ENCODE assay signal across 10 mouse cellular contexts in the genomic region with DNA sequence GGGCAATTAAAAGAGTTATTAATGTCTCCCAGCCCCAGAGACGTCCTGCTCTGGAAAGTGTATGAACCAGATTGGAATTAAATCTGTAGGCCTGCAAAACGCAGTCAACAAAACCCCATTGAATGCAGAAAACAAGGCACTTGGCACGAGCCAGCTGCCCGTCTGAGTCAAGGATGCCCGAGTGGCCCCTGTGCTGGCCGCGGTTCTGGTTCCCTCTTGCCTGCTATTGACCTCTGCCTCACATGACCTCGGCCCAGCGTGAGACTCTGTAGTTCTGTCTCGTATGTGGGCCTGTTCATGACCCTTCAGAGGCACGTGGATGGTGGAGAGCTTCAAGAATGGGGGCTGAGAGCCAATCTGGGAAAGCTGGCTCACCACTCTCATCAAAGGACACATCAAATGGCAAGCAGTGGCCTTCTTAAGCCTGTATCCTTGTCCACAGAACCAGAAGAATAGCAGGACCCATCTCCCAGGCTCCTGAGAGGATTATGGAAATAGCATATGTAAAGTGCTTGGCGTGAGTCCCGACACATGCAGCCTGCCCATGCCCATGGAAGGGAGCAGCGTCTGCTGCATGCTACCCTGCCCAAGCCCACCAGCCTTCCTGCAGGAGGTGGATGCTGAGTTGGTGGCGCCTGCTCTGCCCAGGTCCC. TPM values are rescaled to one million over a fixed set of nuclear protein-coding genes. Genes with fewer than 3 reads are reported as not detected.
DNase-seq lines count a peak whose midpoint lies in the region; ATAC-seq and TF ChIP-seq lines count a peak whose summit lies in the region.
"Had no signal": no experiment of that assay in that cellular context is flagged by ENCODE, and none has a peak within 500 bp of the region (broad histone marks: within the 10 kb centered on the region; RNA-seq: fewer than 3 reads in every experiment).

No protein-coding gene starts in this region.

- H3K9me3 ChIP-seq in intestine, embryonic 16.5 days (ENCODE audit: control insufficient read depth, low read length), result no peaks in the 10 kb centered on the region
- no peaks in the 10 kb centered on the region for H3K9me3 ChIP-seq in intestine, postnatal 0 days (ENCODE audit: control insufficient read depth)
- no peaks in the 10 kb centered on the region for H3K9me3 ChIP-seq in liver, embryonic 13.5 days (replicated peaks)

- DNase-seq in spleen, adult 2 months (ENCODE audit: low read depth in 1 of 2, low spot score in 2 of 2), result no peak
- DNase-seq in spleen, adult 12 weeks (ENCODE audit: low spot score), result no peak
- DNase-seq in liver, embryonic 13.5 days, result no peak
- DNase-seq in ovary, adult 18-20 months (ENCODE audit: low spot score), result no peak
- DNase-seq in retina, postnatal 1 day, result no peak
- DNase-seq: gastrocnemius, postnatal 10 days; heart, postnatal 4 days had no signal

- H3K9ac ChIP-seq in intestine, embryonic 16.5 days (ENCODE audit: low read depth, low read length), result peak overlapping the region; percentile 21; the same call in 1 of the 2 replicates
- H3K9ac ChIP-seq in intestine, postnatal 0 days (ENCODE audit: low read depth, low read length), result no peak overlapping the region
- H3K9ac ChIP-seq in liver, embryonic 13.5 days, result peak overlapping the region; percentile 98

- 80% methylated on average over 15 of the region's 15 CpGs for WGBS in intestine, embryonic 16.5 days
- WGBS in intestine, postnatal 0 days, result 85% methylated on average over 15 of the region's 15 CpGs
- 88% methylated on average over 15 of the region's 15 CpGs for WGBS in spleen, adult 2 months
- WGBS in liver, embryonic 13.5 days (ENCODE audit: insufficient replicate concordance), result 90% methylated on average over 15 of the region's 15 CpGs

- H3K27me3 ChIP-seq in intestine, embryonic 16.5 days (replicated peaks; ENCODE audit: control insufficient read depth, insufficient read depth, low read length), result no peaks in the 10 kb centered on the region
- no peaks in the 10 kb centered on the region for H3K27me3 ChIP-seq in intestine, postnatal 0 days (replicated peaks; ENCODE audit: control insufficient read depth, insufficient read depth, low read length)
- no peaks in the 10 kb centered on the region for H3K27me3 ChIP-seq in spleen, adult 2 months (ENCODE audit: control insufficient read depth, insufficient read depth, low read length)
- H3K27me3 ChIP-seq in liver, embryonic 13.5 days, result no peaks in the 10 kb centered on the region

- H3K27ac ChIP-seq in intestine, embryonic 16.5 days (ENCODE audit: low read length), result peak overlapping the region; percentile 28; the same call in 1 of the 2 replicates
- H3K27ac ChIP-seq in intestine, postnatal 0 days (ENCODE audit: low read depth, low read length), result no peak overlapping the region
- peak overlapping the region; percentile 74 for H3K27ac ChIP-seq in spleen, adult 2 months (ENCODE audit: insufficient read depth, low read length)
- peak overlapping the region; percentile 100 for H3K27ac ChIP-seq in liver, embryonic 13.5 days

- no peak overlapping the region for H3K4me2 ChIP-seq in intestine, embryonic 16.5 days (ENCODE audit: low read depth, low read length)
- no peak overlapping the region for H3K4me2 ChIP-seq in intestine, postnatal 0 days (replicated peaks; ENCODE audit: low read depth)
- peak overlapping the region; percentile 88 for H3K4me2 ChIP-seq in liver, embryonic 13.5 days

- H3K4me3 ChIP-seq in intestine, embryonic 16.5 days (ENCODE audit: low read length), result no peak overlapping the region
- no peak overlapping the region for H3K4me3 ChIP-seq in intestine, postnatal 0 days (ENCODE audit: low read depth, low read length)
- H3K4me3 ChIP-seq in spleen, adult 2 months (ENCODE audit: extremely low read depth, insufficient read depth, insufficient read length), result no peak overlapping the region
- H3K4me3 ChIP-seq in liver, embryonic 13.5 days (replicated peaks), result peak overlapping the region; percentile 36

- no peak for TF ChIP-seq POLR2A in spleen, adult 2 months (IDR thresholded peaks at IDR 0.05; ENCODE audit: low read depth, low read length)

- peaks cover 60% of the 10 kb centered on the region for H3K4me1 ChIP-seq in intestine, embryonic 16.5 days (ENCODE audit: control insufficient read depth, insufficient read depth, low read length)
- peaks cover 23% of the 10 kb centered on the region; the same call in 1 of the 2 replicates for H3K4me1 ChIP-seq in intestine, postnatal 0 days (replicated peaks; ENCODE audit: control insufficient read depth, insufficient read depth, low read length)
- H3K4me1 ChIP-seq in spleen, adult 2 months (ENCODE audit: control insufficient read depth, insufficient read depth, insufficient read length), result peaks cover 71% of the 10 kb centered on the region
- peaks cover 92% of the 10 kb centered on the region for H3K4me1 ChIP-seq in liver, embryonic 13.5 days (replicated peaks)

- TF ChIP-seq CTCF in intestine, postnatal 0 days (IDR thresholded peaks at IDR 0.05; ENCODE audit: low read depth), result no peak
- no peak for TF ChIP-seq CTCF in spleen, adult 2 months (IDR thresholded peaks at IDR 0.05; ENCODE audit: extremely low read depth, insufficient read depth, insufficient read length, insufficient replicate concordance)

- no peaks in the 10 kb centered on the region for H3K36me3 ChIP-seq in intestine, embryonic 16.5 days (ENCODE audit: control insufficient read depth, insufficient read depth, low read length)
- H3K36me3 ChIP-seq in intestine, postnatal 0 days (ENCODE audit: control insufficient read depth, insufficient read depth), result peaks cover 17% of the 10 kb centered on the region; the same call in 1 of the 2 replicates
- peaks cover 4% of the 10 kb centered on the region for H3K36me3 ChIP-seq in spleen, adult 2 months (ENCODE audit: control insufficient read depth, insufficient read depth, low read length)
- H3K36me3 ChIP-seq in liver, embryonic 13.5 days, result peaks cover 48% of the 10 kb centered on the region

- no peak for ATAC-seq in intestine, embryonic 16.5 days
- ATAC-seq in intestine, postnatal 0 days, result no peak
- no peak for ATAC-seq in liver, embryonic 13.5 days (ENCODE audit: low read depth)
- ATAC-seq in monocyte, adult 5-6 weeks (replicated peaks; ENCODE audit: insufficient number of reproducible peaks, low FRiP score, low TSS enrichment, poor library complexity, severe bottlenecking), result no peak

RNA-seq across cellular contexts. Expression of a gene that starts 15.4 kb away (rescaled TPM):
- polyA plus RNA-seq in intestine, embryonic 16.5 days (2015; fragmentation: Nextera tagmentation; extraction: Ambion mirVana), result 14.9 and 16.3 TPM in 2 replicates
- 23.1 and 25.1 TPM in 2 replicates for polyA plus RNA-seq in intestine, postnatal 0 days (2015; fragmentation: Nextera tagmentation; extraction: Ambion mirVana)
- 69.5 and 81.3 TPM in 2 replicates for polyA plus RNA-seq in spleen, adult 2 months (2012; rRNA removed)
- 13.1 and 14.1 TPM in 2 replicates for polyA plus RNA-seq in liver, embryonic 13.5 days (2015; fragmentation: Nextera tagmentation; extraction: Ambion mirVana)
- total RNA-seq in monocyte, adult 5-6 weeks (2017), result 7.4 to 9.3 TPM (median 9.1 TPM) in 3 replicates

RNA-seq across cellular contexts. Expression of a gene that starts 30.6 kb away (rescaled TPM):
- 285 and 306 TPM in 2 replicates for polyA plus RNA-seq in intestine, embryonic 16.5 days (2015; fragmentation: Nextera tagmentation; extraction: Ambion mirVana)
- polyA plus RNA-seq in intestine, postnatal 0 days (2015; fragmentation: Nextera tagmentation; extraction: Ambion mirVana), result 526 and 531 TPM in 2 replicates
- polyA plus RNA-seq in spleen, adult 2 months (2012; rRNA removed), result 117 and 118 TPM in 2 replicates
- polyA plus RNA-seq in liver, embryonic 13.5 days (2015; fragmentation: Nextera tagmentation; extraction: Ambion mirVana), result 91.0 and 102 TPM in 2 replicates
- total RNA-seq in monocyte, adult 5-6 weeks (2017), result 37.5 to 51.3 TPM (median 45.7 TPM) in 3 replicates

RNA-seq across cellular contexts. Expression of a gene that starts 30.7 kb away (rescaled TPM):
- 7.6 and 8.1 TPM in 2 replicates for polyA plus RNA-seq in intestine, embryonic 16.5 days (2015; fragmentation: Nextera tagmentation; extraction: Ambion mirVana)
- 6.5 and 7.4 TPM in 2 replicates for polyA plus RNA-seq in intestine, postnatal 0 days (2015; fragmentation: Nextera tagmentation; extraction: Ambion mirVana)
- 3.0 and 3.7 TPM in 2 replicates for polyA plus RNA-seq in spleen, adult 2 months (2012; rRNA removed)
- polyA plus RNA-seq in liver, embryonic 13.5 days (2015; fragmentation: Nextera tagmentation; extraction: Ambion mirVana), result 2.4 and 3.0 TPM in 2 replicates
- 0.86 to 3.5 TPM (median 2.2 TPM) in 3 replicates for total RNA-seq in monocyte, adult 5-6 weeks (2017)

RNA-seq across cellular contexts. Expression of a gene that starts 44.2 kb away (rescaled TPM):
- 0.56 and 0.69 TPM in 2 replicates for polyA plus RNA-seq in intestine, embryonic 16.5 days (2015; fragmentation: Nextera tagmentation; extraction: Ambion mirVana)
- 0.77 and 1.3 TPM in 2 replicates for polyA plus RNA-seq in intestine, postnatal 0 days (2015; fragmentation: Nextera tagmentation; extraction: Ambion mirVana)
- polyA plus RNA-seq in spleen, adult 2 months (2012; rRNA removed), result 0.25 and 0.31 TPM in 2 replicates
- polyA plus RNA-seq in liver, embryonic 13.5 days (2015; fragmentation: Nextera tagmentation; extraction: Ambion mirVana), result 0.23 and 0.72 TPM in 2 replicates
- total RNA-seq in monocyte, adult 5-6 weeks (2017), result 3.0 TPM in 1 of 3 replicates, not detected in the others

RNA-seq across cellular contexts. Expression of a gene that starts 59.0 kb away (rescaled TPM):
- 52.0 and 57.8 TPM in 2 replicates for polyA plus RNA-seq in intestine, embryonic 16.5 days (2015; fragmentation: Nextera tagmentation; extraction: Ambion mirVana)
- 28.2 and 30.2 TPM in 2 replicates for polyA plus RNA-seq in intestine, postnatal 0 days (2015; fragmentation: Nextera tagmentation; extraction: Ambion mirVana)
- polyA plus RNA-seq in spleen, adult 2 months (2012; rRNA removed), result 14.9 and 21.5 TPM in 2 replicates
- 33.5 and 37.2 TPM in 2 replicates for polyA plus RNA-seq in liver, embryonic 13.5 days (2015; fragmentation: Nextera tagmentation; extraction: Ambion mirVana)
- 22.5 to 35.4 TPM (median 27.3 TPM) in 3 replicates for total RNA-seq in monocyte, adult 5-6 weeks (2017)
